Mouse (Mus musculus) leukemia stem cell, adult 10-12 weeks (primary cell): ENCODE measurements around the gene Rab37. TPM values are rescaled to one million over a fixed set of nuclear protein-coding genes. Genes with fewer than 3 reads are reported as not detected.

Source experiments
- polyA plus RNA-seq: library from polyadenylated mRNA; stranded (reverse); fragments of >175 nt; gene quantifications from 2 replicates; pipeline ENCODE4 v1.2.3, GENCODE M21; 2012; ENCODE audit warnings: low replicate concordance

Rab37 gene
- 1.5 TPM in 2 replicates for polyA plus RNA-seq

DNA sequence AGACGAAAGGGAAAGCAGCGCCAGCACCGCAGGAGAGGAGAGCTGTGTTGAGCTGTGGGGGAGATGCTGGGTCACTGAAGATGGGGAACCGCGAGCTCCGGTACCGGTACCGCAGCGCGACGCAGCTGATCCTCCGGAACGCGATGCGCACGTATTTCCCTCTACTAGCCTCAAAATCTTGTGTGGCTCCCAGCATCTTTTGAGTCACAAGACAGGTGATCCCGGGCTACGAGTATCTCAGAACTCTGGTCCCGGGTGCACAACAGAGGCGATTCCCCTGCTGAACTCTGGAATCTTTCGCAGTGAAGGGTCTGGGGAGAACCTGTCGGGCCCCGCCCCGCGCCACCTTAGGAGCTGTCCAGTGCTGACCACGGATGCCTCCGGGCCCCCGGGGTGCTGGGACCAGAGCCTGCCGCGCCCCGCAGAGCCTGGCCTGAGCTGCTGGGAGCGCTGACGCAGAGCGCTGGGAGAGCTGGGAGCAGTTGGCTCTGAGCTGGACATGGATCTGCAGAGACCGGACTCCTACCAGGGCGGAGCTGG, at the start of gene Rab37:
Gene Rab37, plus strand, starts transcription at position 70 of the 540 bp plus-strand sequence.

DNA sequence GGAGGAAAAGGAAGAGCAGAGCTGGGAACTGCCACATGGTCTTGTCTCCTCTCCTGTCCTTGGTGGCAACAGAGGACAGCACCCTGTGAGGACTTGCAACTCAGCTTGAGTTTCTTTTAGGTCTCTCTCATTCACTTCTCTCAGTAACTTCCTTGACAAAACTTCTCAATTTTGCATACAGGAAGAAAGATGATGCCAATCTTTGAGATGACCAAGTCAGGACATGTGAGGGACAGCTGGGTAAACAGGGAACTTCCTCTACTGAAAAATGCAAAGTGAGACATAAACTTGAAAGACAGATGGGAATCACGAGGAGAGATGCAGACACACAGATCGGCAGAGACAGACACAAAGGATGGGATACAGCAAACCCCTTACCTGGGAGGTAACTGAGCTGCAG, 43.0 kb upstream of the Rab37 start, which contains the start of gene Cd300ld3:
Gene Cd300ld3, minus strand, starts transcription at position 151 of the 400 bp plus-strand sequence.

DNA sequence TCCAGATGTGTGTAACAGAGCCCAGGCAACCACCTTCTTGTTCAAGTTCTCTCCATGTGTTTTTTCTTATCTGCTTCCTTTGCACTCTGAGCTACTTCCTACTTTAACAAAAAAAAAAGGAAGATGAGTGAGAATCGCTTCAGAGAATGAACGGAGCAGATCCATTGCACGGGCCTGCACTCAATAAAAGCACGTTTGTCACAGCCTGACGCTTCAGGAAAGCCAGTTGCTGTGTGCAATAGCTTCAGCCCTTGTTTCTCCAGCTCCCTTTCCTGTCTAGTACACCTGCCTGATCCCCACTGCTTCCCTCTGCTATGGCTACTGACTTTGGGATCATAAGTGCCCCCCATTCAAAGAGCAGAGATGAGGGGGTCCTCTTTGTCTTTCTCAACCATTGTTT, 29.2 kb upstream of the Rab37 start, which contains the start of gene Cd300e:
Gene Cd300e, minus strand, starts transcription at position 101 of the 400 bp plus-strand sequence.

DNA sequence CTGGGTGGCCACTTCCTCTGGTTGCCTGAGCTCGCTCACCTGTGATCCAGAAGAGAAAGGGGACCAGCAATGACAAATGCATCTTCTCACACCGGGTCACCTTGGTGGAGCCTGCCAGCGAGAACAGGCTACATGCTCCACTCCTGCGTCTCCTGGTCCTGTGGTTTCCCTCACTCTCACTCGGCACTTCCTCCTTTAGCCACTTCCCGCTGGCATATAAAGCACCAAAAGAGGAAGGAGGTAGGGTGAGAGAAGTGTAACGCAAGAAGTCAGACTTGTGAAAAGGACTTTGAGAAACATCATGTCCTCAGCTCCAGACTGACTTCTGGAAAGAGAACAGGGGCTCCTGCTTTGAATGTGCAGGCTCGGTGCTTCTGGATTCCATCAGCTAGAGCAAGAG, 42.6 kb downstream of the Rab37 start, which contains the start of gene Cd300lf:
Gene Cd300lf, minus strand, starts transcription at position 193 of the 400 bp plus-strand sequence.

DNA sequence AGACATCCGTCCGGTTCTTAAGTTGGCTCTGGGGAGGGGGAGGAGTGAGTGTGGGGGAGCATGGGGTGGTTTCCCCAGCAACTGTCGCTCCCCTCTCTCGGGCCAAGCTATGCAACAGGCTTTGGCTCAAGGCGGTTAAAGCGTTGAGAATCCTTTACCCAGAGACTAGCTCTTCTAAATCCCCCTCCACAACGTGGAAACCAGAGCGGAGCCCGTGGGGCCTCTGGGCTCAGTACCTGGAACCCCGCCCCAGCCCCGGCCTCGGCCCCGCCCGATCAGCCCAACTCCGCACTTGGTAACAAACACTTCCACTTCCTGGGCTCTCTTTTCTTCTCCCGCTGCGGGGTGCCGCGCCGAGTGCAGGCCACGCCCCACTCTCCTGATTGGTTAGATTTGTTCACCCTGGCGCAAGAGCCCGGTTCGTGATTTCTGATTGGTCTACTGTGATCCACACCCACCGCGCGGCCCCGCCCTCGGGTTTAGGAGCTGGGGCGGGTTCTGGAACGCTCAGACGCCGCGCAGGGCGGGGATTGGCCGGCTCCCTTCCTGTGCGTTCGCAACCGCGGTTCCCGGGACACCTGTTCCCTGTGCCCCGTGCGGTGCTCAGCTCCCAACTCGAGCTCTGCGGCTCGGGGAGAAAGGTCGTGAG, 71.7 kb downstream of the Rab37 start, which contains the start of gene Slc9a3r1:
Gene Slc9a3r1, plus strand, starts transcription at position 510 of the 649 bp plus-strand sequence.

GRCm38 (mm10) chr11:115187224-115187639, 96.0 kb downstream of the Rab37 start, which contains the start of gene Tmem104:
Gene Tmem104 (plus strand): TSS chr11:115187487.

GRCm38 (mm10) chr11:115187693-115188092, 96.5 kb downstream of the Rab37 start, which contains the start of gene Nat9:
Gene Nat9 (minus strand): TSS chr11:115187859.

Other genes starting within 250 kb of the Rab37 start
- 0.29 and 1.8 TPM in 2 replicates for gene Gprc5c, start 240.3 kb upstream of the Rab37 start, polyA plus RNA-seq
- 1.1 and 1.4 TPM in 2 replicates for gene Cd300a, start 201.4 kb upstream of the Rab37 start, polyA plus RNA-seq
- gene Cd300lb, start 157.0 kb upstream of the Rab37 start, polyA plus RNA-seq: 0.19 and 0.37 TPM in 2 replicates
- not detected in 2 replicates for gene Cd300c, start 122.3 kb upstream of the Rab37 start, polyA plus RNA-seq
- 0.15 and 0.30 TPM in 2 replicates for gene Cd300ld, start 101.5 kb upstream of the Rab37 start, polyA plus RNA-seq
- gene Cd300c2, start 89.6 kb upstream of the Rab37 start, polyA plus RNA-seq: 0.19 and 0.42 TPM in 2 replicates
- gene Cd300ld2, start 75.2 kb upstream of the Rab37 start, polyA plus RNA-seq: not detected in 2 replicates
- gene Cd300ld4, start 64.4 kb upstream of the Rab37 start, polyA plus RNA-seq: not detected in 2 replicates
- 0.62 TPM in 1 of 2 replicates, not detected in the other for gene Cd300ld5, start 53.7 kb upstream of the Rab37 start, polyA plus RNA-seq
- gene Cd300ld3, start 43.0 kb upstream of the Rab37 start, polyA plus RNA-seq: 0.22 and 0.62 TPM in 2 replicates
- gene Cd300e, start 29.3 kb upstream of the Rab37 start, polyA plus RNA-seq: 0.08 TPM in 2 replicates
- 0.87 and 2.4 TPM in 2 replicates for gene Cd300lf, start 42.6 kb downstream of the Rab37 start, polyA plus RNA-seq
- gene Slc9a3r1, start 71.9 kb downstream of the Rab37 start, polyA plus RNA-seq: 29.5 and 39.0 TPM in 2 replicates
- 9.5 and 18.3 TPM in 2 replicates for gene Tmem104, start 96.1 kb downstream of the Rab37 start, polyA plus RNA-seq
- gene Nat9, start 96.4 kb downstream of the Rab37 start, polyA plus RNA-seq: 11.2 and 17.7 TPM in 2 replicates
- gene Grin2c, start 175.8 kb downstream of the Rab37 start, polyA plus RNA-seq: 2.6 and 3.5 TPM in 2 replicates
- gene Fdxr, start 185.6 kb downstream of the Rab37 start, polyA plus RNA-seq: 28.9 and 35.2 TPM in 2 replicates
- gene Fads6, start 206.2 kb downstream of the Rab37 start, polyA plus RNA-seq: 0.05 and 0.08 TPM in 2 replicates
- gene Otop2, start 215.7 kb downstream of the Rab37 start, polyA plus RNA-seq: not detected in 2 replicates
- gene Ush1g, start 230.6 kb downstream of the Rab37 start, polyA plus RNA-seq: 0.28 and 0.50 TPM in 2 replicates
- not detected in 2 replicates for gene Otop3, start 243.3 kb downstream of the Rab37 start, polyA plus RNA-seq